Mouse (Mus musculus): ENCODE results near the gene Ociad1.

Gene Ociad1

DNA sequence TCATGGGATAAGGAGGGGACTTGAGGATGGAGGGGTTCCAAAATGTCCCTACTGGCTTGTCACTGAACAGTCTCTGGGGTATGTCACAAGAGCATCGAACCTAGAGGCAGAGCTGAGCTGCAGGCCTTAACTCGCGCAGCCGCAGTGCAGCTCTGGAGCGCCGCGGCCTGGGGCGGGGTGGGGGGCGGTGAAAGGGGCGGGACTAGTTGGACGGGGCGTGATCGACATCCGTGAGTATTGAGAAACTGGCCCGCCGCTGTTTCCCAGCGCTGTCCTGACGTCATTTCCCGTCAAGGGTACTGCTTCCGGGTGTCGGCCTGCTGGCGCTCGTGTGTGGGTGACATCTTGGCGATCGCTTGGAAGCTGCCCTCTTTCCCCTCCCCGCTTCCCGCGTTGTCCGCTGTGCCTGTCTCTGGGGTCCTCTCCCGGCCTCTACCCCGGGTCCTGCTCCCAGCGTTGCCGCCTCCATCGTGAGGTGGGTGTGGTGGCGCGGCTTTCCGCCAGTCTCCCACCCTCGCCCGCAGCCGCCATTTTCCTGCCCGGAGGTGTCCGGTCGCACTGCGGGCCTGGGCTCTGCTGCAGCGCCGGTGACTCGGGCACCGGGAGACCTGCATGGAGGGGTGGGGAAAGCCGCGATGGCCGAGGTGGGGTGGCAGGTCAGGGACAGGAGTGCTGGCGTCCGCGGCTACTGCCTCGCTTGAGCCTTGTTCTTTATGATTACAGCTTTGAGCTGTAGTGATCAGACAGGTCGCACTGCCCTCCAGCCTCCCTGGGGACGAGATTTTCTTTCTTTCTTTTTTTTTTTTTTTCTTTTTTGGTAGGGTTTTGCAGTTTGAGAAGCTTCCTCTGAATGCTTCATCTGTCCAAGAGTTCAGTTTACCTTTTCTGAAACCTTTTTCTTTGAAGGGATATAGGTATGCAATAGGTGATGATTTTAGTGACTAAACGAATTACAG is at the start of gene Ociad1:
Gene Ociad1 (plus strand): TSS at position 283 of the 956 bp plus-strand sequence.
- peak; percentile 95 to 97 for DNase-seq (ENCODE audit: low spot score in 2 of 2)

DNA sequence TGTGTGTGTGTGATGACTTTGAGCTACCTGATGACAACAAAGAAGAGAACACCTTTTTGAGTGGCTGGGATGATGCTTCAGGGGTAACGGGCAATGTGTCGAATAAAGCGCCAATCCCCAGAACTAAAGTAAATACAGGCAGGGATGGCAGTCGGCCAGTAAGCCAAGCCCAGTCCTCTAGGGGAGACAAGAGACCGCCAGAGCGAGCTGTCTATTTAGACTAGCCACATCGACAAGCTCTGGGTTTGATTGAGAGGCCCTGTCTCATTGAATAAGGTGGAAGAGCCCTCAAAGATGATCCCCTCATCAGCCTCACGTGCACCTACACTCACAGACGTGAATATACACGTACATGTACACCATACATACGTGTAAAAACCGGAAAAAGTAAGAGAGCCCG is 48.2 kb upstream of the Ociad1 start:
- no peak for DNase-seq (ENCODE audit: low spot score in 2 of 2)

DNA sequence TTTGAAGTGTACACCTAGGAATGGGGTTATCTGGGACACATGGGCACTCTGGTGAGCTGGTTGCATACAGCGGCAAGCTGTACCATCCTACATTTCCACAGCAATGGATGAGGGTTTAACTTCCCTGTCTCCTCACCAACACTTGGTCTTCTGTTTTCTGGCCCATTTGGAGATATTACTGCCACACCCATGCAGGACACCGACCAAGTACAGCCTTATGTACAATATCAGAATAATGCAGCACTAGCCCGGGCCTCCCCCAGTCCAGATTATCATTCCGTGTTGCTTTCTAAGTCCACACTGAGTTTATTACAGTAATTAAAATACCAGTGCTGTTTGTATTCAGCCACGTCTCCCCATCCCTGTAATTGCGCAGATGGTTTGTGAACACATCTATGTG is 46.2 kb upstream of the Ociad1 start:
- no peak for DNase-seq (ENCODE audit: low spot score in 2 of 2)

DNA sequence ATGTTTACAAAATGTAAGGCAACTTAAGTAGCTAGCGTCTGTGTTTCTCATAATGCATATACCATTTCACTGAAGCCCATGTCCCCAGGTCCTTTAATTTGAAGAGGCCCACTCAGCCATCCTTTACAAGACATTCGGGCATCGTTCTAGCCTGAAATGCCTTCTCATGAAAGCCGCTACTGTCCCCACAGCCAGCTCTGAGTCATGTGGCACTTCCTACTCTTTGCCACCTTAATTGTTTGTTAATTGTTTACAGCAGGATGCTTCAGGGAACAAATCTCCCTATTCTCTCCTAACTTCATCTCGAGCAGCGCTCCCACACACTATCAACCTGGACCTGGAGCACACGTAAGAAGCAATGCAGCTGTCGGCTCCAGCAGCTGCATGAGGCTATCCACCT is 44.4 kb upstream of the Ociad1 start:
- DNase-seq (ENCODE audit: low spot score in 2 of 2) = no peak

DNA sequence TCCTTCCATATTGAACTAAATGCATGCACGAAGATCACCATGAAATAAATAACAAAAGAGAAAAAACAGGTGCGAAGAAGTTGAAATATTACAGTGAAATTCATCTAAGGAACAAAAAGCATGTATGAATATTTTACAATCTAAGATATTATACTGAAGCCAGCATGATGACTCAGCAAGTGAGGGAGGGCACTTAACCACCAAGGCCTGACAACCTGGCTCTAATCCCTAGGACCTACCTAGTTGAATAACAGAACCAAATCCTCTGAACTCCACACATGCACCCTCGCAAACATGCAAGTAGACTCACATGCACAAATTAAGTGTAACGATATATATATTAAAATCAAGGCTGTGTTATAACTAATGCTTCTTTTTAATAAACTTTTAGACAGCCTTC is 43.2 kb upstream of the Ociad1 start:
- DNase-seq (ENCODE audit: low spot score in 2 of 2) = no peak

DNA sequence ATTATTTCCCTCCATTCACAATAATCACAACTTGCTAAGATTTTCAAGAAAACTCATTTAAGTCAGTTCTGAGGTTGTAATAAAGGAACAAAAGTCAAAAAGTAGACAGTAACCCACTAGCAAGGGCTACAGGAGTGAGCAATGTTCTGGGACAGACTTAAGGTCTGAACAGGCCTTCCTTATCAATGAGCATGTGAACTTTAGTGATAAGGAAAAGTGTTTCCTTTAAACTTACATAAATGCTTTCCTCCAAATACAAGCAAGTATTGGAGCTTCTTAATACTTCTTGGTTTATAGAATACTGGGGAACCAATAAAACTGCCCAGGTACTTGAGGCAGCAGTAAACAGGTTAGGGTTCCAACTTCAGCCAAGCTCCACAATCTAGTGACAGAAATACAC is 39.8 kb upstream of the Ociad1 start:
- DNase-seq (ENCODE audit: low spot score in 2 of 2) = no peak

DNA sequence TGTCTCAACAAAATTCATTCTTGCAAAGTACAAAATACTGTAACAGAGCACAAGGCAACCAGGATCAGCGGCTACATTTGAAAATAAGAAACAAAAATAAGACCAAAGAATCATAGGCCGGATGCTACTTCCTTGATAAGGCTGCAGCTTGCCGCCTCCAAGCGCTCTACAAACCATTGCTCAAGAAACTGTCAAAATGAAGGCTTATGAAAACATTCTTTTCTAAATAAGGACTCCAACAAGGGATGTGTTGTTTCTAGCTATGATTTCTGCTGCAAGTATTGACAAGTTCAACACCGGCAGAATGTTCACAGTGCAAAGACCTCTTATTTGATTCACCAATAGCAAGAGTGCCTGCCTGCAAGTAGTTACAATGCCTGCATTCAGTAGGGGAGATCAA is 37.9 kb upstream of the Ociad1 start:
- DNase-seq (ENCODE audit: low spot score in 2 of 2) = no peak

DNA sequence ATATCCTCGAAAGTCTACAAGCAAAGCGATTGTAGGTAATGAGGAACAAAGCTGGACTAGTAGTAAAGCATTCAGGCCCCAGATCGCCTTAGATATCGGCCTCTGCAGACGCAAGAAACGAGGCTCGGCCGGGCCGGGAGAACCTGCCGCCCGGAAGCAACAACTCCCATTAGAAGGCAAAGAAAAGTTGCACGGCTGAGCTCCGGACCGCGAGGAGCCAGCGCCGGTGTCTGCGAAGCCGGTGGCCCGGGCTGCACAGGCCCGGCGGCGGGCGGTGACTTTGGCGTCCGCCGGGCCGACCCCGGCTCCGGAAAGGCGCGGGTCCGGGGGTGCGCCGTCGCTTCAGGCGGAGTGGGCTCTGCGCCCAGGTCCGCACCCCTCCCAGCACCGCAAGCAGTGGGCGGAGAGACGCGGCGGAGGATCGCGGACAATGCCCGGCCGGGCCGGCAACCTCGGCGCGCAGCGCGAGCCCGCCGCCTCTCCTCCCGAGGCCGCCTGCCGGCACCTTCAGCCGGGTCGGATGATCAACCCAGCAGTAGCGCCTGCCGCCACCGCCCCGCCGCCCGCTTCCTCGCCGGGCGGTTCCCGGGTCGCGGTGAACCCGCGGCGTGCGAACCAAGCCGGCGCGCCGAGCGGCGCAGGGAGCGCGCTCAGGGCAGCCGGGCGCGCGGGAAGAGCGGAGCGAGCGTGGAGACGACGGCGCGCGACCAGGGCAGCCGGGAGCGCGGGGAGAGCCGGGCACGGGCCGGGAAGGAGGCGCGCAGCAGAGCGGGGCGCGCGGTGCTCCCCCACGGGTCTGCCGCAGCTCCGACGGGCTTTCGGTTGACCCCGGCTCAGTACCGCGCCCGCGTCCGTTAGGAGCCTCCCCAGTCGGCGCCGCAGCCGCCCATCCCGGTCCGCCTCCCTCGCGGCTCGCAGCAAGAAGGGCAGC is 37.0 kb upstream of the Ociad1 start:
- peak; percentile 31 to 60 for DNase-seq (ENCODE audit: low spot score in 2 of 2)

DNA sequence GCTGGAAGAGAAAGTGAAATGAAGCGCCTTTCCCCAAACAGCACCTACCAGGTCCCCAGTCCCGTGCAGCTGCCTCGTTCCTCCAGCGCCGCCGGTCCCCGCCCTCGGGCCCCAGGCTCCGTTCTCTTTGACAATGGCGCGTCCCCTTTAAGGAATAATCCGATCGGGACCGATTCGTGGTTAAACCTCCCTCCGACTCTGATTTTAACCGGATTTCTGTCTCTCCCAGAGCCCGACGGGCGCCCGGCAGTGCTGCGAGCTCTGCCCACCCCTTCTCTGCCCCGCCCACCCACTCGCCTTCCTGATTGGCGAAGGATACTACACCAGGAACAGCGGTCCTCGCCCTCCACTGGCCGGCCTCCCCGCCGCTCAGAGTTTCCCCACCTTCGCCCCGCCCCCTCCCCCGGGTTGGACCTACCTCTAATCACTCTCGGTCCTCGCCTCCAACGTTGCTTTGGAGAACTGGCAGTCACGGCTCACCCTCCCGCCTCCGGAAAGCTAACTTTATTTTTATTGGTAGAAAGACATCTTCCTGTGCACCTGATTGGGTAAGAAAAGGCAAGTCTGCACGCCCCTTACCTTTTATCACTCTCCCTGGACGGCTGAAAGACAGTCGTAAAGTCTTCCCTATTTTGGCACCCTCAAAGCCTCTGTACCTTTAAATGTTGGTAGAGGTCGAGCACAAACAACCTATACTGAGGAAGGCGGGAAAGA is 36.1 kb upstream of the Ociad1 start, which contains the start of gene Fryl:
Gene Fryl (minus strand): TSS at position 268 of the 714 bp plus-strand sequence.
- DNase-seq (ENCODE audit: low spot score in 2 of 2) = peak; percentile 92

DNA sequence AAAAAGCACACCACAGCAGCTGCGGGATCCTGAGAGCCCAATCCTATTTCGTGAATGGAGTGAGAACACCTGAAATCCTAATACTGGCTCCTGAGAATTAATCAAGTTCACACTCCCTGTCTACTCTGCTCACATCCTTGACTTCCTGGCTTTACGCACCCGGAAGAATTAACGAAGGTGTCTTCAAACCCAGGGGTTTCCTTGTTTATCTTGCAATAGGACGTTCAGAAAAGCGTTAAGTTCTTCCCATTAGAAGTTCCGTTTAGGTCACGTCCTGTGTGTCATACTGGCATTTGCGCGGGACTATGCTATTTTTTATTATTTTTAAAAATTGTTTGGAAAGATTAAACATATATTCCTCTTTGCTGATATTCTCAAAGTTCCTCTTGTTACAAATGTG is 35.5 kb upstream of the Ociad1 start:
- no peak for DNase-seq (ENCODE audit: low spot score in 2 of 2)

DNA sequence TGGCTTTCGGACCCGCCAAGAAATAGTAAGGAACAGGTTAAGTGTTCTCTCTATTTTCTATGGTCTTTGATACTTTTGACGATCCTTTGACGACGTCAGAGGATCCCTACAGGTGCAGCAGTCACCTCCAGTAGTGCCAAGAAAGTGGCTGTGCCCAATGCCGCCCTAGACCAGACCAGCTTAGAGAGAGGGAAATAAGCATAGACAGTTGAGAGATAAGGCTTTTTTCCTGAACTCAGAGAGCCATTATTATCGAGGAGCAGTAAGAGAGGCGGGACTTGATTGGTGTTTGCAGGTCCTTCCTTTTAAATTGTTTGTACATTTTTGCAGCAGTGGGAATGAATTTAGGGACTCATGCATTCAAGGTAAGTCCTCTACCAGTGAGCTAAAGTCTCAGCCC is 34.9 kb upstream of the Ociad1 start:
- DNase-seq (ENCODE audit: low spot score in 2 of 2) = no peak

DNA sequence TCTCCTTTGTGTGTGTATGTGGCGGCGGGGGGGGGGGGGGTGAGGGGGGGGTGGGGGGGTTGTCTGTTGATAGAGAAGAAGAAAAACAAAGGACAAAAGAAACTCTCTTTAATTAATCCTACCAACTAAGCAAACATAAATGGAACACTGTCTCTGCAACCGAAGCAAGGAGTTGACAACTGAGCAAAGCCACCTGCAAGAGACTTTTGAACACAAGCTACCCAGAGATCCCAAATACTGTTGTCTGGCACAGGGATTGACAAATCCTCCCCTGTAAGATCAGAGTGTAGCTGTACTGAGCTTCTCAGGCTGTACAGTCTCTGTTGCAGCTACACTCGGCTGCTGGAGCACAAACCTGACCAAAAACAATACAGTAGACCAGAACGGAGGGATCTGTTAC is 28.5 kb upstream of the Ociad1 start:
- DNase-seq (ENCODE audit: low spot score in 2 of 2) = no peak

DNA sequence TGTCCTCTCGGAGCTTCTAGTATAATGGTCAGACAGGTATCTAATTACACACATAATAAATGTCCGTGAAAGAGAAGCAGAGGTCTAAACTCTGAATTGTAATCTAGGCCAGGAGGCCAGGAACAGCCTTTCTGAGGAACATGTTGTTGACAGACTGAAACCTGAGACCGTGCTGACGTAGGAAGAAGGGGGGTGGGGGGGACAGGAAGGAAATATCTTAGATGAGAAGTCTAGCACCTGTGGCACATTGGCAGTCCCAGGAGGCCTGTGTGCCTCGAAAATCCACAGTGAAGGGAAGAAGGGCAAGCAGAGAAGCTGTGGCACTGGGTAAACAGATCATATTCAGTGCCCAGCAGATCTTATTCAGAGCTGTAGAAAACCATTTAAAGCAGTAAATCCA is 27.1 kb upstream of the Ociad1 start:
- DNase-seq (ENCODE audit: low spot score in 2 of 2) = no peak

DNA sequence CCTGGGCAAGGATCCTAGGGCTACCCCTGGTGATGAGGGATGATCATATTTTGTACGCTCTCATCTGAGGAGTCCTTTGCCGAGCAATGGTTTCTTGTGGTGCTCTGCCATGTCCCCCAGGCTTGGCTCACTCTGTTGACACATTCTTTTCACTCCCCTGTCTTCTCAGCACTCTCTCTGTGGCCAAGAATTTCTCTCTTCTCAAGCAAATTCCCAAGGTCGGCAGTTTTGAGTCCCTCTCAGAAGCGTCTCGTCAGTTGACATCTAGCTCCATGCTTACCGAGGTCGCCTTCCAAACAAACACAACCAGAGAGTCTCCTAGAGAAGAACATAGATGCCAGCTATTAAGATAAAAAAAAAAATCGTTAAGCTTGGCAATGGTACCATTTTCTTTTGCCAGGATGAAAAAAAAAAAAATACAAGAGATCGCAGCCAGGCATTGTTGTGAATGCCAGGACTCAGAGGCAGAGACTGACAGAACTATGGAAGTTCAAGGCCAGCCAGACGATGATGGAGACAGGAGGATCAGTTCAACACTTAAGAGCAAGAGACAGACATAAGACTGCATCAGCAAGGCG is 23.9 kb upstream of the Ociad1 start:
- DNase-seq (ENCODE audit: low spot score in 2 of 2) = no peak

DNA sequence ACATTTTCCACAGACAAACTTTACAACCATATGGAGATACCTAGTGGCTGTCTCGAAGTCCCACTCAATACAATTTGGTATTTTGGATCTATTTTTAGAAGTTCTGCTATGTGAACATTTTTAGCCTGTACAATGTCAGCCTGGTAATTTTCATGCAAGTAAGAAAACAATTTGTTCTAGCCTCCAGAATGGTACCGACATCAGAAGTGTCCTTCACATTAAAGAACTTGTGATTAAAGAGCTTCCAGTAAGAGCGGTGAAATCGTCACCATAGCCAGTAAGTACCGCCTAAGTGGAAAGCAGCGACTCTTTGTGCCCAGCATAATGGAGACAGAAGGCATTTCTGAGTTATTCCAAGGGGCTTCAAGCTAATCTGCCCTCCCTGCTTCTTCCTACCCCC is 22.0 kb upstream of the Ociad1 start:
- DNase-seq (ENCODE audit: low spot score in 2 of 2) = no peak

DNA sequence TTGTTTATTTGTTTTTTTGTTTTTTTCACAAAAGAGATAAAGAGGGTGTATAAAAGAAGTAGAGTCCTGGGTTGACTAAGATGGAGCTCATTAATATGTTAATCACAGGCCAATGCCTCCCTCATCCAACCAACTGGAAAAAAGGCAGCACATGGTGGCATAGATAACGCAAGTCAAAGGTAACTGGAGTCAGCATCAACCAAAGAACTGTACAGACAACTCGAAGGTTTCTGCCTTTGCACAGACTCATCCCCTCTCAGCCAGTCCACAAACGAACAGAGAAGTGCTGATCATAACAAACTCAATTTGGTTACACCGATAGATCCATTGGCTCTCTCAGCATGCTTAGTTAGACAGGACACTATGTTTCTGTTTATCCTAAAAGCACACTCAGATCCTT is 19.4 kb upstream of the Ociad1 start:
- DNase-seq (ENCODE audit: low spot score in 2 of 2) = no peak

DNA sequence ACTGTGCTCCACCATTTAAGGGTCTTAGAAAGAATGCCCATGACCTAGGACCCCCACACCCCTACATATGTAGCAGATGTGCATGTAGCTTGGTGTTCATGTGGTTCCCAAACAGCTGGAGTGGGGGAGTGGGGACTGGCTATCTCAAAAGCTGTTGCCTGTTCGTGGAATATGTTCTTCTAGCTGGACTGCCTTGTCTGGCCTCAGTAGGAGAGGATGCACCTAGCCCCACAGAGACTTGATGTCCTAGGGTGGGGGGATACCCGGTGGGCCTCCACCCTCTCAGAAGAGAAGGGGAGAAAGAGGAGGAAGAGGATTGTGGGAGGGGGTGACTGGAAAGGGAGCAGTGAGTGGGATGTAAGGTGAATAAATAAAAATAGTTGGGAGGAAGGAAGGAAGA is 17.6 kb upstream of the Ociad1 start:
- no peak for DNase-seq (ENCODE audit: low spot score in 2 of 2)

DNA sequence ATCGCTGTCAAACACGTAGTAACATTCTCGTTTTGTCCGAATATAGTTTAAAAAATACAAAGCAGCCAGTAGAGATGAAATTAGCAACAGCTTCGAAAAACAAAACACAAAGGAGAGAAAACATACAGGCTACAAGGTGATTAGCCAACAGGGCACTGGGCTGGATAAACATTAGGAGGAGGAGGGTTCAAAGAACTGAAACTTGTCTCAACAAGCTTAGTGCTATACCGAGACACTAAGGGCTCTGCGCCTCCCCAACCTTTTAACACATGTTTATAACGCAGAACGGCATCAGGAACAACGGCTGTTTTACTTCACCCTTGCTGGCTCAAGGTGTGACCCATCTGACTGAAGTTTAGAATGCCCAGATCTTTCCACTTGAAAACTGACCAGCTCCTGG is 13.4 kb upstream of the Ociad1 start:
- no peak for DNase-seq (ENCODE audit: low spot score in 2 of 2)

DNA sequence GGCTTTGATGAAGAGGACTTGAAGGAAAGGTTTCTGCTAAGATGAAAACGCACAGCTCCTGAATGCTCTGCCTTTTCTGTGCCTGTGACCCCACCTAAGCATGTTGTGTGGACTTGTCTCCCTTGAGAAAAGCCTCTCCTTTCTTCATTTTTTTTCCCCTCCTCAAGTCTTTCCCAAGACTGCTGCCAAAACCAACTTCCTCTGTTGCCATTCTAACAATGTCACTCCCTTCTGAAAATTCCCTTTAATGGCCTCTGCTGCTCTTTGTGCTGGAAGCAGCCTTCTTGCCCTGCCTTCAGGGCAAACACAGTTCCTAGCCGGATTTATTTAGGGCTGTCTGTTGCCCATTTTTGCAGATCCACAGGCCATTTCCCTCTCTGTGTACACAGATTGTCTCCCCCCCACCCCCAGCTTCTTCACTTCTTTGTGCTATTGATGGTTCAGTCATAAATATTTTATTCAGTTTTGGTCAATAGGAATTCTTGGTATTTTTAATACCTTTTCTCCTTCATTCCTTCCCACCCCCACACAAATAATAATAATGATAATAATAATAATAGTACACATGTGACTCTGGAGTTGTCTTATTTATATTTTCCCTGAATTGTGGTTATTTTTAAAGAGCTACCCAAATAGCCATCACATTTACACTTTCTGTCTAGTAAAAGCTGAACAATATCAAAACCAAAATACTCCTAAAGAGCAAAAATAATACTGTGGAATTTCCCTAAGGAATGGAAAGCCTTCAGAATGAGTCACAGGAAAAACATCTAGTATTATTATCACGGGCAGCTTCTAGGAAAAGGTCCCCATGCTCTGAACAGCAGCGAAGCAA is 12.6 kb upstream of the Ociad1 start:
- no peak for DNase-seq (ENCODE audit: low spot score in 2 of 2)

DNA sequence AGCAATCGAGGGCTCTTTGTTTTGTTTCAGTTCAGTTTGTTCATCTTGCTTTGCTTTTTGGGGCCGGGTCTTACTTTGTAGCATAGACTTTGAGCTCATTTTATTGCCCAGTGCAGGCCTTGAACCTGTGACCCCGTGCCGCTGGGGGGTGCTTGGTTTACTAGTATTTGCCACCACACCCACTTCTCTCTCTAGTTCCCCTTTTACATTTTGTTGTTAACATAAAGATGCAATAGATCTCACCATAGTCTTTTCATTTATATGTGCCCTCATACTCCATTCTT is 12.1 kb upstream of the Ociad1 start:
- DNase-seq (ENCODE audit: low spot score in 2 of 2) = no peak

DNA sequence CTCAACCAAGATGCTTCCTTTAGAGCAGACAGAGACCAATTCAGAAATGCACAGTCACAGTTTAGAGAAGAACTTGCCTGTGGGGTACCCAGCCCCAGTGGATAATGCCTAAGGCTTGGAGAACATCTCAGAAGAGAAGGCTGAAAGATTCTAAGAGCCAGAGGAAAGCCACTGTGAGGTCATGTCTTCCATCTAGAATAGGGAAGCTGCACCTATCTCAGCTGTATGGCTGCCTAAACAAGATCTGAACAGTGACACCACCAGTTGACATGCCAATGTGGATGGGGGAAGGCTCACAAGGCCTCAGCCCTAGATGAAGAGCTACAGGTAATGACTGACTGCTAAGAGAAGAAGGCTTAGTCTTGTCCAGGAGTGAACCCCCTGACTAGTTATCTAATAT is 8.5 kb upstream of the Ociad1 start:
- DNase-seq (ENCODE audit: low spot score in 2 of 2) = no peak

All from right cerebral cortex, adult 2 months (tissue).